Mouse (Mus musculus): ENCODE data around the gene Inpp5a. TPM values are rescaled to one million over a fixed set of nuclear protein-coding genes. Genes with fewer than 3 reads are reported as not detected.
A peak's percentile ranks its signal among the peaks of the same experiment; 100 is the strongest.

Gene Inpp5a
- polyA plus RNA-seq, 1 experiment from 2014 or later: 4.0 TPM

GRCm38 (mm10) chr7:139551519-139551918, 162.6 kb downstream of the Inpp5a start:
- Histone ChIP-seq H3K27me3 (no peaks in the 10 kb centered on the region), H3K4me2 (no peak overlapping the region), H3K27ac (no peak overlapping the region), H3K9ac (no peak overlapping the region), H3K36me3 (no peaks in the 10 kb centered on the region), H3K9me3 (replicated peaks) (no peaks in the 10 kb centered on the region), H3K4me1 (replicated peaks) (no peaks in the 10 kb centered on the region), H3K4me3 (replicated peaks) (no peak overlapping the region)
- WGBS (ENCODE audit: insufficient replicate concordance): 69% methylated on average over 2 of the region's 2 CpGs
- no peak for DNase-seq
- no peak for ATAC-seq (ENCODE audit: low read depth)

DNA sequence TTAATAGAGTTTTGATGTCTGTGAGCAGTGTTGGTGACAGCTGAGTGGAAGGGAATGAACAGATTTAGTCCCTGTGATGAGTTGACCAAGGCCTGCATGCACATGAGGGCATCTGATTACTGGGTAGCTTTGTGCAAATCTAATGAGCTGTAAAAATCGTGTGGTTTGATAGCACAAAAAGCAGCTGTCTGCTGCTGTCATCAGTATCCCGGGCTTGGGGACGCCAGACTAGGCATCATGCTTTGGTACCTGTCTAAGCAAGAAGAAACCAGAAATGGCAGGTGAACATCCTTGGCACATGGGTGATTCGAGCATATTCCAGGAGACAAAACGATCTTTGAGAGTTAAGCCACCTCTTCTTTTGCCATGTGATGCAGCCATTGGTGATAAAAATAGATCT, 167.4 kb downstream of the Inpp5a start:
- no peaks in the 10 kb centered on the region for H3K9me3 ChIP-seq (replicated peaks)
- no peaks in the 10 kb centered on the region for H3K4me1 ChIP-seq (replicated peaks)
- H3K9ac ChIP-seq: no peak overlapping the region
- no peak for ATAC-seq (ENCODE audit: low read depth)
- no peak overlapping the region for H3K4me2 ChIP-seq
- H3K4me3 ChIP-seq (replicated peaks): no peak overlapping the region
- H3K27ac ChIP-seq: no peak overlapping the region
- 60% methylated on average over 5 of the region's 5 CpGs for WGBS (ENCODE audit: insufficient replicate concordance)
- H3K36me3 ChIP-seq: 0 out of 2 replicates have a peak, but pooled peaks cover 4% of the 10 kb centered on the region
- DNase-seq: no peak
- no peaks in the 10 kb centered on the region for H3K27me3 ChIP-seq

GRCm38 (mm10) chr7:139556746-139557526, 168.0 kb downstream of the Inpp5a start:
- no peak overlapping the region for H3K27ac ChIP-seq
- DNase-seq (no peak), ATAC-seq (ENCODE audit: low read depth) (no peak)
- WGBS (ENCODE audit: insufficient replicate concordance): 64% methylated on average over 10 of the region's 10 CpGs
- no peak overlapping the region for H3K4me3 ChIP-seq (replicated peaks)
- H3K4me2 ChIP-seq: no peak overlapping the region
- no peak overlapping the region for H3K9ac ChIP-seq
- 0 out of 2 replicates have a peak, but pooled peaks cover 4% of the 10 kb centered on the region for H3K36me3 ChIP-seq
- no peaks in the 10 kb centered on the region for H3K9me3 ChIP-seq (replicated peaks)
- H3K4me1 ChIP-seq (replicated peaks): no peaks in the 10 kb centered on the region
- no peaks in the 10 kb centered on the region for H3K27me3 ChIP-seq

GRCm38 (mm10) chr7:139559659-139560058, 170.8 kb downstream of the Inpp5a start:
- Histone ChIP-seq H3K4me1 (replicated peaks) (no peaks in the 10 kb centered on the region), H3K4me2 (no peak overlapping the region), H3K27ac (no peak overlapping the region), H3K36me3 (0 out of 2 replicates have a peak, but pooled peaks cover 4% of the 10 kb centered on the region), H3K27me3 (no peaks in the 10 kb centered on the region), H3K4me3 (replicated peaks) (no peak overlapping the region), H3K9ac (no peak overlapping the region), H3K9me3 (replicated peaks) (no peaks in the 10 kb centered on the region)
- ATAC-seq (ENCODE audit: low read depth): no peak
- WGBS (ENCODE audit: insufficient replicate concordance): 68% methylated on average over 10 of the region's 10 CpGs
- DNase-seq: no peak

- Histone ChIP-seq H3K27me3 (no peaks in the 10 kb centered on the region), H3K36me3 (0 out of 2 replicates have a peak, but pooled peaks cover 4% of the 10 kb centered on the region)
- WGBS (ENCODE audit: insufficient replicate concordance): 59% methylated on average over 4 of the region's 4 CpGs
These were observed 174.5 kb downstream of the Inpp5a start for GRCm38 (mm10) chr7:139563425-139563824.

DNA sequence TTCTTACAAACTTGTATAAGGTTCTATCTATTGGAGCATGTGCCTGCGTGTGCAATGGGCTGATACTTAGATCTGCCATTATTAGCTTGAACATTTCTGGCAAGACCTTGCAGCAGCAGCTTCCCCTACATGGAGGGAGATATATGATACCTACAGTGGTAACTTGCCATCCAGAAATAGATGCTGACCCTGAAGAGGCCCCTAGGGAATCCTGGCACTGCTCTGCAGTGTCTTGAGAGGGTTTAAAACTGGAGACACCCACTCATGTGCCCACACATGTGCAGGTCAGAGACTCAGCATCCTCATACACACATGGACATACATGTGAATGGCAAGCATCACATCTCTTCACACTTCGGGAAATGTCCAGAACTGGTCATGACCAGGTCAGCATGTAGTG, 175.3 kb downstream of the Inpp5a start:
- no peak overlapping the region for H3K4me3 ChIP-seq (replicated peaks)
- 63% methylated on average over 2 of the region's 2 CpGs for WGBS (ENCODE audit: insufficient replicate concordance)
- H3K9me3 ChIP-seq (replicated peaks): no peaks in the 10 kb centered on the region
- no peaks in the 10 kb centered on the region for H3K4me1 ChIP-seq (replicated peaks)
- DNase-seq (no peak), ATAC-seq (ENCODE audit: low read depth) (no peak)
- 0 out of 2 replicates have a peak, but pooled peaks cover under 1% of the 10 kb centered on the region for H3K36me3 ChIP-seq
- H3K4me2 ChIP-seq: no peak overlapping the region
- H3K27me3 ChIP-seq: no peaks in the 10 kb centered on the region
- no peak overlapping the region for H3K9ac ChIP-seq
- H3K27ac ChIP-seq: no peak overlapping the region

More at GRCm38 (mm10) chr7:139563425-139563824, 174.5 kb downstream of the Inpp5a start:
- no peaks in the 10 kb centered on the region for H3K4me1 ChIP-seq (replicated peaks)
- ATAC-seq (ENCODE audit: low read depth): no peak
- no peak overlapping the region for H3K9ac ChIP-seq
- no peak overlapping the region for H3K4me2 ChIP-seq
- H3K9me3 ChIP-seq (replicated peaks): no peaks in the 10 kb centered on the region
- no peak overlapping the region for H3K4me3 ChIP-seq (replicated peaks)
- H3K27ac ChIP-seq: no peak overlapping the region
- no peak for DNase-seq

- H3K9me3 ChIP-seq (replicated peaks): no peaks in the 10 kb centered on the region
- no peak overlapping the region for H3K27ac ChIP-seq
- no peak for DNase-seq
- no peaks in the 10 kb centered on the region for H3K4me1 ChIP-seq (replicated peaks)
- no peaks in the 10 kb centered on the region for H3K27me3 ChIP-seq
- H3K4me3 ChIP-seq (replicated peaks): no peak overlapping the region
- no peaks in the 10 kb centered on the region for H3K36me3 ChIP-seq
- ATAC-seq (ENCODE audit: low read depth): no peak
- H3K9ac ChIP-seq: no peak overlapping the region
- WGBS (ENCODE audit: insufficient replicate concordance): 57% methylated on average over 6 of the region's 6 CpGs
- H3K4me2 ChIP-seq: no peak overlapping the region
These were observed 177.1 kb downstream of the Inpp5a start for GRCm38 (mm10) chr7:139565998-139566397.

DNA sequence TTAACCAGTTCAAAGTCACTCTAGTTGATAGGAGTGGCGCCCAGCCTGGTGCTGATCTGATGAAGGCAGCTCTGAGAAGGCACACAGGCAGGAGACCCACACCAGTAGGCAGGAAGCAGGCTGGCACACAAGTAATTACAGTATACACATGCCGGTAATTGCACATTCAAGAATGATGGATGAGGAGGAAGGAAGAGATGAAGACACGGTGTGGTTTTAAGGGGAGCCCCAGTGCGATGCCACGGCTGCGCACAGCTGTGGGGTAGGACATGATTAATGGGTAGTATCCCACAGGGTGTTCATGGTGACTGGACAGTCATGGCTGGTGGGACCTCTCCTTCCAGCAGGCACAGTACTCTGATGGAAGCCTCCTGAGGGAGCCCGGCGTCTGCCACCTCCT, 177.6 kb downstream of the Inpp5a start:
- 30% methylated on average over 8 of the region's 8 CpGs for WGBS (ENCODE audit: insufficient replicate concordance)
- no peak overlapping the region for H3K27ac ChIP-seq
- H3K9ac ChIP-seq: no peak overlapping the region
- DNase-seq (no peak), ATAC-seq (ENCODE audit: low read depth) (no peak)
- no peak overlapping the region for H3K4me3 ChIP-seq (replicated peaks)
- no peak overlapping the region for H3K4me2 ChIP-seq
- H3K27me3 ChIP-seq: no peaks in the 10 kb centered on the region
- H3K36me3 ChIP-seq: no peaks in the 10 kb centered on the region
- no peaks in the 10 kb centered on the region for H3K9me3 ChIP-seq (replicated peaks)
- H3K4me1 ChIP-seq (replicated peaks): no peaks in the 10 kb centered on the region

GRCm38 (mm10) chr7:139570788-139571187, 181.9 kb downstream of the Inpp5a start:
- no peaks in the 10 kb centered on the region for H3K9me3 ChIP-seq (replicated peaks)
- H3K27ac ChIP-seq: no peak overlapping the region
- ATAC-seq (ENCODE audit: low read depth) (no peak), DNase-seq (no peak)
- no peak overlapping the region for H3K4me2 ChIP-seq
- no peak overlapping the region for H3K9ac ChIP-seq
- H3K4me1 ChIP-seq (replicated peaks): no peaks in the 10 kb centered on the region
- H3K36me3 ChIP-seq: no peaks in the 10 kb centered on the region
- 80% methylated on average over 5 of the region's 5 CpGs for WGBS (ENCODE audit: insufficient replicate concordance)
- no peaks in the 10 kb centered on the region for H3K27me3 ChIP-seq
- H3K4me3 ChIP-seq (replicated peaks): no peak overlapping the region

DNA sequence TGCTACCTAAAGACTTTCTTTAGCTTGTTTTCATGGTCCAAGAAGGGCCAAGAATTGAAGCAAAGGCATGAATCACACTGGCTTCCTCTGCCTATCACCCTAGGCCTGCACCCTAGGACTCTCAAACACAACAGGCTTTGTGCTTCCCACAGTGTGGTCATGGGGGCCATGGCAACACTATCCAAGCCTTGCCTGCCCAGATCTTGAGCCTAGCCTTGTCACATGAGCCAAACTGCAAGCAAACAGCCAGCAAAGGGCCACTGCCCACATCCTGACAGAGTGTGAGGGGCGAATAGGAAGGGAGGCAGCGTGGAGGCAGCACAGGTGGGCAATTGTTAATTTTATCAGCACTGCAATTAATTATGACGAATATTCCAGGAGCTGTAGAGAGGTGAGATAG, 183.8 kb downstream of the Inpp5a start:
- no peaks in the 10 kb centered on the region for H3K36me3 ChIP-seq
- H3K27ac ChIP-seq: no peak overlapping the region
- peaks cover 7% of the 10 kb centered on the region; the same call in 1 of the 2 replicates for H3K4me1 ChIP-seq (replicated peaks)
- DNase-seq: no peak
- H3K4me2 ChIP-seq: no peak overlapping the region
- WGBS (ENCODE audit: insufficient replicate concordance): 58% methylated on average over 3 of the region's 3 CpGs
- H3K9me3 ChIP-seq (replicated peaks): no peaks in the 10 kb centered on the region
- no peak overlapping the region for H3K9ac ChIP-seq
- H3K4me3 ChIP-seq (replicated peaks): no peak overlapping the region
- H3K27me3 ChIP-seq: peaks cover 2% of the 10 kb centered on the region; the same call in 1 of the 2 replicates
- ATAC-seq (ENCODE audit: low read depth): no peak

GRCm38 (mm10) chr7:139576064-139576686, 187.3 kb downstream of the Inpp5a start:
- no peak overlapping the region for H3K4me3 ChIP-seq (replicated peaks)
- no peak overlapping the region for H3K4me2 ChIP-seq
- peaks cover 10% of the 10 kb centered on the region; the same call in 1 of the 2 replicates for H3K4me1 ChIP-seq (replicated peaks)
- ATAC-seq (ENCODE audit: low read depth): peak; percentile 66
- 50% methylated on average over 16 of the region's 16 CpGs for WGBS (ENCODE audit: insufficient replicate concordance)
- H3K27ac ChIP-seq: no peak overlapping the region
- DNase-seq: no peak
- no peak overlapping the region for H3K9ac ChIP-seq
- peaks cover 37% of the 10 kb centered on the region for H3K27me3 ChIP-seq
- no peaks in the 10 kb centered on the region for H3K9me3 ChIP-seq (replicated peaks)
- H3K36me3 ChIP-seq: peaks cover 2% of the 10 kb centered on the region; the same call in 1 of the 2 replicates

Measured in liver, embryonic 13.5 days (tissue).